Mouse (Mus musculus): Measurements from ENCODE around the gene Jmy.

DNA sequence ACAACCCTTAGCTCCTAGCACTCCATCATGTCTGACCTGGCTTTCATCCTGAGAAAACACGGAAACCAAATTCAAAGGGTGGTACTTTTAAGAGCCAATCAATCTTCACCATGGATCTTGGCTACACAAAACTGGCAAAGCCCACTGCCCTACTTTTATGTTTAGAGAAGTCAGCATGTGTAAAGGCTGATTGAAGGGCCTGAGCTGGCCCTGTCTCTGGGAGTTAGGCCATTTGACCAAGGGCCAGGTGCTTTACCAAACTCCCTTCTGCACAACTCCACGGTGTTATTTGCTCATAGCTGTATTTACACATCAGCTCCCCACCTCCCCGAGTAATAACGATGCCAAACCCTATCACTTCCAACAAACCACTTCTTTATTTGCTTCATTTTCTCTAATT is 39.7 kb upstream of the Jmy start:
- TF ChIP-seq CTCF (conservative IDR thresholded peaks at IDR 0.05; ENCODE audit: low read length) (no peak), POU5F1 (IDR thresholded peaks at IDR 0.05; ENCODE audit: borderline replicate concordance, low read length) (no peak)
